Mouse (Mus musculus): Measurements from ENCODE around the gene Ercc2. TPM values are rescaled to one million over a fixed set of nuclear protein-coding genes. Genes with fewer than 3 reads are reported as not detected.

Gene Ercc2
- polyA plus RNA-seq, 1 experiment from 2014 or later, result 11.8 TPM

DNA sequence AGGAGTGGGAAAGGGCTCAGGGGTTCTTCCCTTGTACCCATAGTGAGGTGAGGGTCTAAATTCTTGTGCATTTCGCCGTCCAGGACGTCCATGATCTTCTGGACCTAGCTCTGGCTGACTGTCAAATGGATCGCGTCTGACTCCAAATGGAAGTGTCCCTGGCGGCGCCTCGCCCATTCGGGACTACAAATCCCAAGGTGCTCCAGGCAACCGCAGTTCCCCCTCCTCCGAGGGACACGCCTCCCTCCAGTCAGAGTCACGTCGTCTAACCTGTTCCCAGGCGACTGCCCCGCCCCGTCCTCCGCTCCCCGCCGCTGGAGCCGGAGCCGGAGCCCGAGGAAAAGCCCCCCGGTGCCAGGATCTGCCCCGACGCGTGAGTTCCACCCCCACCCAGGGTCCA, 20.9 kb upstream of the Ercc2 start:
- Histone ChIP-seq H3K27ac (replicated peaks) (peak overlapping the region; percentile 96), H3K4me2 (peak overlapping the region; percentile 99), H3K9ac (peak overlapping the region; percentile 89), H3K4me1 (peaks cover 49% of the 10 kb centered on the region), H3K9me3 (no peaks in the 10 kb centered on the region), H3K36me3 (peaks cover 27% of the 10 kb centered on the region), H3K27me3 (replicated peaks) (no peaks in the 10 kb centered on the region), H3K4me3 (peak overlapping the region; percentile 62)
- WGBS, result under 1% methylated on average over 27 of the region's 27 CpGs
- peak; percentile 67 for ATAC-seq (ENCODE audit: extremely low read depth, insufficient number of reproducible peaks, low FRiP score, low TSS enrichment)

DNA sequence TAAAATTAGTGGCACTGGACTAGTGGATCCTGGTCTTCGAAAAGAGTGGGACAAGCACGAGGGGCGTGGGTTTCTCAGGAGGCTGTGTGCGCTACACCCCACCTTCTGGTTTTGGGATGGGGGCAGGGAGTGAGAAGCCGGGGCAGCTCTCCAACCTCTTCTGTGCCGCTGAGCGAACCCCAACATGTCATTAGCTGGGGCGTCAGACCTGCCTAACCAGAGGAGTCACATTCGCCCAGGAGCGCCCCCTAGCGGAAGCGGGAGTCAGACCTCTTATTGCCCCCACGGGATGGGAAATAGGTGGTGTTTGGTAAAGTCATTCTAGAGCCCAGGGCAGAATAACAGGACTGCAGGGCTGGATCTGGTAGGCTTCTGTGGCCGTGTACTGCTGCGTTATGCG, 20.1 kb upstream of the Ercc2 start:
- peak overlapping the region; percentile 96 for H3K27ac ChIP-seq (replicated peaks)
- peaks cover 19% of the 10 kb centered on the region for H3K36me3 ChIP-seq
- no peaks in the 10 kb centered on the region for H3K27me3 ChIP-seq (replicated peaks)
- H3K4me1 ChIP-seq, result peaks cover 49% of the 10 kb centered on the region
- H3K4me3 ChIP-seq, result peak overlapping the region; percentile 62
- WGBS, result 8% methylated on average over 16 of the region's 16 CpGs
- H3K9me3 ChIP-seq, result no peaks in the 10 kb centered on the region
- peak; percentile 2; the same call in 1 of the 2 replicates for ATAC-seq (ENCODE audit: extremely low read depth, insufficient number of reproducible peaks, low FRiP score, low TSS enrichment)
- H3K9ac ChIP-seq, result peak overlapping the region; percentile 83
- peak overlapping the region; percentile 99 for H3K4me2 ChIP-seq

DNA sequence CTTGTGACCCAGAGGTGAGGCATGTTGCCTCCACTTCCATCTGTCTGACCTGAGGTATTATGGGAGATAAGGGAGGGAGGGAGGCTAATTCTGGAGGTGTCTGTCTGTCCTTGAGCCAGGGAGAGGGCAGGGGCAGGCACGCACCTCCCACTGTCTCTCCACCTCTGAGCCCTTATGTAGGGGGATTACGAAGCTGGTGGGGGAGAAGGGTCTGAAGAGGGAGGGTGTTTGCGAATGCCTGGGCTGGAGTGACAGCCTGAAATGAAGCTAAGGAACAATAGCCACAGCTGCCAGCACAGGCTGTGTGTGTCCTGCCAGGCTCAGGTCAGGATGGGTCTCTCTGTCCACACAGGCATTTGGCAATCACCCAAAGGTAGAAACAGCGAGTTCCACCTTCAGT, 19.5 kb upstream of the Ercc2 start:
- H3K27me3 ChIP-seq (replicated peaks), result no peaks in the 10 kb centered on the region
- WGBS, result 21% methylated on average over 4 of the region's 4 CpGs
- peaks cover 49% of the 10 kb centered on the region for H3K4me1 ChIP-seq
- peak overlapping the region; percentile 62 for H3K4me3 ChIP-seq
- H3K4me2 ChIP-seq, result peak overlapping the region; percentile 99
- H3K9me3 ChIP-seq, result no peaks in the 10 kb centered on the region
- ATAC-seq (ENCODE audit: extremely low read depth, insufficient number of reproducible peaks, low FRiP score, low TSS enrichment), result peak; percentile 6; the same call in 1 of the 2 replicates
- peaks cover 14% of the 10 kb centered on the region for H3K36me3 ChIP-seq
- H3K9ac ChIP-seq, result peak overlapping the region; percentile 83
- peak overlapping the region; percentile 96 for H3K27ac ChIP-seq (replicated peaks)

DNA sequence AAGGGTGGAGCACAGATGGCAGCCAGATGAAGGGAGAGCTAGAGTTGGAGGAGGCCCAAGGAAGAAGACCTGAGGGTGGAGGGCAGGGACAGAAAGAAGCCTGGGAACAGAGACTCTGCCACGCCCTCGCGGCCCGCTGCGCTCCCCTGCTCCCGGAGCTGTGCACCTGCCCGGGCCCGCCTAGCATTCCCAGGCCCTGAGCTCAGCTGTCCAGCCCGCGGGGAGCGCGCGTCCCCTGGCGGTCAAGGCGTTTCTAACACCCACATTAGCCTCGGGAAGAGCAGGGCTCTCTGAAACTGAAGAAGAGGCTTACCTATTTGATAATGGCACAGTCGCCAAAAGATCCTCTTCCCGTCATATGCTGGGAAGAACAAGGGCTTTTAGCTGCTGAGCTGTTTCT, 17.9 kb upstream of the Ercc2 start:
- H3K36me3 ChIP-seq, result peaks cover 8% of the 10 kb centered on the region
- peaks cover 37% of the 10 kb centered on the region for H3K4me1 ChIP-seq
- no peak for ATAC-seq (ENCODE audit: extremely low read depth, insufficient number of reproducible peaks, low FRiP score, low TSS enrichment)
- peaks cover 5% of the 10 kb centered on the region for H3K27me3 ChIP-seq (replicated peaks)
- peak overlapping the region; percentile 83 for H3K9ac ChIP-seq
- H3K27ac ChIP-seq (replicated peaks), result peak overlapping the region; percentile 96; the same call in 1 of the 2 replicates
- 6% methylated on average over 18 of the region's 18 CpGs for WGBS
- H3K9me3 ChIP-seq, result no peaks in the 10 kb centered on the region
- peak overlapping the region; percentile 62; the same call in 1 of the 2 replicates for H3K4me3 ChIP-seq
- peak overlapping the region; percentile 99 for H3K4me2 ChIP-seq

DNA sequence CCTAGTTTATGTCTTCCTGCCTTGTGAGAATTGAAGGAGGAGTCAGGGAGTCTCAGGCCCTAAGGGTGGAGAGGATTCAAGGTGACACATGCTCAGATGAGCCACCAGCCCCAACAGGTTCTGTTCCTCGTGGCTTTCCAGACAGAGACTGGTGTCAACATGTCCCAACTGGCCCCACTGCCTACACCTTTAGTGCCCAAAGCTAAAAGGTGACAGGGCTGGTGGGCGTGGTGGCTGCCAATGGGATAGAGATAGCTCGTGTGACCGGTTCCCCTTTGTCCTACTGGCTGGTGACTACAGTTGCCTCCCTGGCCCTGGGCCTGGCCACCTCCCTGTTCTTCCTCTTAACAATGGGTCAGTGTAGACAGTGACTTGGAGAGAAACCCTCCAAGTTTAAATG, 16.4 kb upstream of the Ercc2 start:
- 76% methylated on average over 4 of the region's 4 CpGs for WGBS
- H3K9me3 ChIP-seq, result no peaks in the 10 kb centered on the region
- ATAC-seq (ENCODE audit: extremely low read depth, insufficient number of reproducible peaks, low FRiP score, low TSS enrichment), result no peak
- H3K4me3 ChIP-seq, result no peak overlapping the region
- H3K4me2 ChIP-seq, result no peak overlapping the region
- peaks cover 23% of the 10 kb centered on the region for H3K36me3 ChIP-seq
- H3K27ac ChIP-seq (replicated peaks), result no peak overlapping the region
- 0 out of 2 replicates have a peak overlapping the region, but pooled peaks have one; percentile 3 for H3K9ac ChIP-seq
- peaks cover 16% of the 10 kb centered on the region for H3K27me3 ChIP-seq (replicated peaks)
- peaks cover 44% of the 10 kb centered on the region for H3K4me1 ChIP-seq

DNA sequence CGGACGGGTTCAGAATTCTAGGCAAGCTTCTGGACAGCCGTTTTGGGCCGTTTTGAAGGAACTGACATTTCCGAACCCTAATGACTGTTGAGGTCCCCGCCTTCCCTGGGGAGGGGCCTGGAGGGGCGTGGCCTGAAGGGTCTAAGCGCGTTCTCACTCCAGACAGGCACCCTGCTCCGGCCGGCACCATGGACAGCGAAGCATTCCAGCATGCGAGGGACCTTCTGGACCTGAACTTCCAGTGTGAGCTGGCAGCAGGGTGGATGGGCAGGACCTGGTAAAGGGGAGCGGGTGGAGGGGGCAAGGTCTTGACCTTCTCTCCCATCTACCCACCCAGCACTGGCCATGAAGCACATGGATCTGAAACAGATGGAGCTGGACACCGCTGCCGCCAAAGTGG, 13.4 kb upstream of the Ercc2 start:
- H3K4me1 ChIP-seq, result peaks cover 19% of the 10 kb centered on the region
- WGBS, result 23% methylated on average over 16 of the region's 16 CpGs
- peaks cover 53% of the 10 kb centered on the region for H3K36me3 ChIP-seq
- no peak overlapping the region for H3K9ac ChIP-seq
- H3K4me3 ChIP-seq, result no peak overlapping the region
- no peaks in the 10 kb centered on the region for H3K9me3 ChIP-seq
- peaks cover 16% of the 10 kb centered on the region for H3K27me3 ChIP-seq (replicated peaks)
- H3K27ac ChIP-seq (replicated peaks), result no peak overlapping the region
- no peak for ATAC-seq (ENCODE audit: extremely low read depth, insufficient number of reproducible peaks, low FRiP score, low TSS enrichment)
- H3K4me2 ChIP-seq, result no peak overlapping the region

DNA sequence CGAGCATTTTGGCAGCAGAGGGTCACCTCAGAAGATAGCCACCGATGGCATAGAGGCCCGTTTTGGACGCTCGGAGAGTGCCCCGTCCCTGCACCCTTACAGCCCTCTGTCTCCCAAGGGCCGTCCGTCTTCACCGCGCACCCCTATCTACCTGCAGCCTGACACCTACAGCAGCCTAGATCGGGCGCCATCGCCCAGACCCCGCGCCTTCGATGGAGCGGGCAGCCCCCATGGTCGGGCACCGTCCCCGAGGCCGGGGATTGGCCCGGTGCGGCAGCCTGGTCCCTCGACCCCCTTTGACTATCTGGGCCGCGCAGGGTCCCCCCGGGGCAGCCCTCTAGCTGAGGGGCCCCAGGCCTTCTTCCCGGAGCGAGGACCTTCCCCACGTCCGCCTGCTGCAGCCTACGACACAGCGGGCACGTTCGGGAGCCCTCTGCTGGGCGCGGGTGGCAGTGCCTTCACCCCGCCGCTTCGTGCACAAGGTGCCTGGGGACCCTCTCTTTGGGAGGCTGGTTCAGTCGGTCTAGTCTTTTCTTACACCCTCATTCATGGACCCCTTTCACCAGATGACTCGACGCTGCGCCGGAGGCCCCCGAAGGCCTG, 11.9 kb upstream of the Ercc2 start:
- ATAC-seq (ENCODE audit: extremely low read depth, insufficient number of reproducible peaks, low FRiP score, low TSS enrichment), result no peak
- Histone ChIP-seq H3K9me3 (no peaks in the 10 kb centered on the region), H3K36me3 (peaks cover 65% of the 10 kb centered on the region), H3K4me3 (peak overlapping the region; percentile 44), H3K4me1 (peaks cover 6% of the 10 kb centered on the region), H3K27ac (replicated peaks) (no peak overlapping the region), H3K4me2 (peak overlapping the region; percentile 70), H3K9ac (peak overlapping the region; percentile 76), H3K27me3 (replicated peaks) (peaks cover 16% of the 10 kb centered on the region)
- WGBS, result 21% methylated on average over 46 of the region's 46 CpGs

DNA sequence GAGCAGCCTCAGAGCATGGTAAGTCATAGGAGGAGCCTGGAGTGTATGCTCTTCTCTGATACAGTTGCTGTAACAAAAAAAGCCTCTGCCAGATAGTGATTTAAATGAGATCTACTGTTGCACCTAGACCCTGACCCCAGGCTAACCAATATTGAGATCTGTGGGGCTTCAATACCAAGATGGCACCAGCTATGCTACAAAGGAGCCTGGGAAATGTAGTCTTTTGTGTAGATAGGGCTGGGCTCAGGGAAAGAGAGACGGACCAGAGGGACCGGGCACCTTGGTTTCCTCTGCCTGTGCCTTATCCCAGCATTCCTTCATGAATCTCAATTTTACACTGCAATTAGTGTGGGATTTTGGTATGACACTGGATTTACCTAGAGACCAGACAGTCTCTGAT, 8.4 kb upstream of the Ercc2 start:
- H3K9me3 ChIP-seq, result no peaks in the 10 kb centered on the region
- no peak overlapping the region for H3K4me2 ChIP-seq
- no peak overlapping the region for H3K4me3 ChIP-seq
- ATAC-seq (ENCODE audit: extremely low read depth, insufficient number of reproducible peaks, low FRiP score, low TSS enrichment), result no peak
- no peak overlapping the region for H3K27ac ChIP-seq (replicated peaks)
- H3K27me3 ChIP-seq (replicated peaks), result peaks cover 16% of the 10 kb centered on the region
- no peak overlapping the region for H3K9ac ChIP-seq
- 84% methylated on average over 2 of the region's 2 CpGs for whole genome bisulfite sequencing
- peaks cover 99% of the 10 kb centered on the region for H3K36me3 ChIP-seq
- peaks cover 14% of the 10 kb centered on the region for H3K4me1 ChIP-seq

DNA sequence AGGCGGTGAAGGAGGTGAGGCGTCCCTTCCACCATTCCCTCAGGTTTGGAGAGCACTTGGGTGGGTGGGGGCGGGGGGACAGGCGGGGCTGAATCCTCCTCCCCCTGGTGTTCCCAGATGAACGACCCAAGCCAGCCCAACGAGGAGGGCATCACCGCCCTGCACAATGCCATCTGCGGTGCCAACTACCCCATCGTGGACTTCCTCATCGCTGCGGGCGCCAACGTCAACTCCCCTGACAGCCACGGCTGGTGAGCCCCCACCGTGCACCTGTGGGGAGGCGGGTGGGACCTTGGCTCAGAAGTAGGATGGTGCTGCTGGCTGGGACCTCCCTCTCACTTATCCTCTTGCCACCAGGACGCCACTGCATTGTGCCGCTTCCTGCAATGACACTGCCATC, 6.4 kb upstream of the Ercc2 start:
- H3K4me1 ChIP-seq, result peaks cover 8% of the 10 kb centered on the region
- ATAC-seq (ENCODE audit: extremely low read depth, insufficient number of reproducible peaks, low FRiP score, low TSS enrichment), result no peak
- 67% methylated on average over 18 of the region's 18 CpGs for WGBS
- H3K36me3 ChIP-seq, result peaks cover 90% of the 10 kb centered on the region
- no peak overlapping the region for H3K4me2 ChIP-seq
- no peak overlapping the region for H3K27ac ChIP-seq (replicated peaks)
- no peaks in the 10 kb centered on the region for H3K9me3 ChIP-seq
- H3K27me3 ChIP-seq (replicated peaks), result no peaks in the 10 kb centered on the region
- H3K4me3 ChIP-seq, result no peak overlapping the region
- no peak overlapping the region for H3K9ac ChIP-seq

DNA sequence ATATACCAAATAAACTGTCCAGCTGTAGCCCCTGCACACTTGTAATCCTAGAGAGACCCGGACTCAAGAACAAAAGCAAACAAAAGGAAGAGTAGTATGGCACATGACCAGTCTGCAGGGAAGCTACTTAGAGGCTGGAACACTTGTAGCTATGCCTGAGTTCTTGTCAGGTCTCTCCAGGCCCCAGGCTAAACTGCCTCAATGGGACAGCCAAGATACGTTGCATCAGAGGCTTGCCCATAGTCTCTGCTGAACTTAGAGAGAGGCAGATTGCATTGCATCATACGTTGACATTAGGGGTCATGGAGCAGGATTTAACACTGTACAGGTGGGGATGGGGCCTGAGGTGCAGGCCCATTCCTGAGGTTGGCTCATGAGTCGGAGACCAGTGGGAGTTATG, 5.8 kb upstream of the Ercc2 start:
- no peak overlapping the region for H3K4me3 ChIP-seq
- no peaks in the 10 kb centered on the region for H3K9me3 ChIP-seq
- H3K36me3 ChIP-seq, result peaks cover 83% of the 10 kb centered on the region
- peaks cover 8% of the 10 kb centered on the region for H3K4me1 ChIP-seq
- no peak overlapping the region for H3K27ac ChIP-seq (replicated peaks)
- H3K4me2 ChIP-seq, result no peak overlapping the region
- no peak for ATAC-seq (ENCODE audit: extremely low read depth, insufficient number of reproducible peaks, low FRiP score, low TSS enrichment)
- no peaks in the 10 kb centered on the region for H3K27me3 ChIP-seq (replicated peaks)
- H3K9ac ChIP-seq, result no peak overlapping the region
- WGBS, result 82% methylated on average over 4 of the region's 4 CpGs

DNA sequence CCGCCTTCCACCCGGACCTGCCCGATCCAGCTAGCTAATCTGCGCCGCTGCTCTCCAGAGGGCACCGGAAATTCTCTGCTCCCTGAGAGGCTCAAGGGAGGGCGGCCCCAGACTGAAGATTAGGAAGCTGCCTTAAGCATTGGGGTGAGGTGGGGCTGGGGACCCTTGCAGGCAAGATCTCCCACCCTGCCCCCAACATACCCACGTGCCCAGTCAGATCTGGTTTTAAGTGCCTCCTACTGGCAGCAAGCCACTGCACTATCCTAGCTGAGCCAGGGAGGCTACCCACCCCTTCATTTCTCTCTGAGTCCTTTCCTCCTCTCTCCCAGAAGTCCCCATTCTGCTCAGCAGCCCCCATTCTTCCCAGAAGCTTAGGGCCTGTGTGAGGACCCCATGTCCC, 3.8 kb upstream of the Ercc2 start:
- no peak for ATAC-seq (ENCODE audit: extremely low read depth, insufficient number of reproducible peaks, low FRiP score, low TSS enrichment)
- peaks cover 16% of the 10 kb centered on the region for H3K4me1 ChIP-seq
- peaks cover 63% of the 10 kb centered on the region for H3K36me3 ChIP-seq
- no peak overlapping the region for H3K4me2 ChIP-seq
- no peaks in the 10 kb centered on the region for H3K27me3 ChIP-seq (replicated peaks)
- H3K9me3 ChIP-seq, result no peaks in the 10 kb centered on the region
- peak overlapping the region; percentile 28; the same call in 1 of the 2 replicates for H3K27ac ChIP-seq (replicated peaks)
- WGBS, result 44% methylated on average over 8 of the region's 8 CpGs
- peak overlapping the region; percentile 37; the same call in 1 of the 2 replicates for H3K9ac ChIP-seq
- no peak overlapping the region for H3K4me3 ChIP-seq

DNA sequence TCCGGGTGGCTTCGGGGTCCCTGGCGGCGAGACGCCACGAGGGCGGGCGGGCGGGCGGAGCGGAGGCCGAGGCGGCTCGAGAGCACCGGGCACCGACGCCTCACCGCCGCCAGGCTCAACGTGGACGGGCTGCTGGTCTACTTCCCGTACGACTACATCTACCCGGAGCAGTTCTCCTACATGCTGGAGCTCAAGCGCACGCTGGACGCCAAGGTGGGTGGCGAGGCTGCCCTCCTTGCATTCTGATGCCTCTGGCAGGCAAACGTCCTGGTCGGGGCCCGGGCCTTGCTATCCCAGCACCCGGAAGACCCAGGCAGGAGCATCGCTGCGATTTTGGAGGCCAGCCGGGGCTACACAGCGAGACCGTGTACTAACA, 344 bp downstream of the Ercc2 start:
- peaks cover 21% of the 10 kb centered on the region for H3K4me1 ChIP-seq
- H3K27ac ChIP-seq (replicated peaks), result peak overlapping the region; percentile 30
- no peaks in the 10 kb centered on the region for H3K9me3 ChIP-seq
- peak overlapping the region; percentile 79 for H3K4me3 ChIP-seq
- H3K4me2 ChIP-seq, result peak overlapping the region; percentile 86
- peak overlapping the region; percentile 92 for H3K9ac ChIP-seq
- ATAC-seq (ENCODE audit: extremely low read depth, insufficient number of reproducible peaks, low FRiP score, low TSS enrichment), result 0 out of 2 replicates have a peak, but pooled peaks have one; percentile 19
- 0% methylated on average over 37 of the region's 37 CpGs for WGBS
- no peaks in the 10 kb centered on the region for H3K27me3 ChIP-seq (replicated peaks)
- H3K36me3 ChIP-seq, result peaks cover 57% of the 10 kb centered on the region
